ENCODE assay signal across 10 mouse cellular contexts in genomic region chr8:103272305-103273079, GRCm38 (mm10).
DNase-seq lines count a peak whose midpoint lies in the region; ATAC-seq and TF ChIP-seq lines count a peak whose summit lies in the region.
"Had no signal": no experiment of that assay in that cellular context is flagged by ENCODE, and none has a peak within 500 bp of the region (broad histone marks: within the 10 kb centered on the region; RNA-seq: fewer than 3 reads in every experiment).

No protein-coding gene starts in this region.

- H3K9me3 ChIP-seq in heart, embryonic 15.5 days (replicated peaks): no peaks in the 10 kb centered on the region
- H3K9me3 ChIP-seq in hindbrain, embryonic 13.5 days: no peaks in the 10 kb centered on the region
- H3K9me3 ChIP-seq in stomach, postnatal 0 days (ENCODE audit: control insufficient read depth, low read length): no peaks in the 10 kb centered on the region

- H3K27me3 ChIP-seq in heart, embryonic 15.5 days: no peaks in the 10 kb centered on the region
- 0 out of 2 replicates have a peak, but pooled peaks cover 3% of the 10 kb centered on the region for H3K27me3 ChIP-seq in hindbrain, embryonic 13.5 days
- H3K27me3 ChIP-seq in stomach, postnatal 0 days (ENCODE audit: control insufficient read depth, insufficient read depth, low read length): no peaks in the 10 kb centered on the region
- H3K27me3 ChIP-seq in kidney, adult 2 months (replicated peaks; ENCODE audit: control insufficient read depth, insufficient read depth, low read length): no peaks in the 10 kb centered on the region
- H3K27me3 ChIP-seq: CH12.LX had no signal

- 0 out of 2 replicates have a peak overlapping the region, but pooled peaks have one; percentile 42 for H3K27ac ChIP-seq in heart, embryonic 15.5 days
- H3K27ac ChIP-seq in hindbrain, embryonic 13.5 days: peak overlapping the region; percentile 60
- peak overlapping the region; percentile 14 for H3K27ac ChIP-seq in stomach, postnatal 0 days (replicated peaks)
- no peak overlapping the region for H3K27ac ChIP-seq in kidney, adult 2 months (ENCODE audit: insufficient read depth, low read depth, low read length)
- H3K27ac ChIP-seq: liver, embryonic 14.5 days had no signal

- TF ChIP-seq CTCF in stomach, postnatal 0 days (IDR thresholded peaks at IDR 0.05; ENCODE audit: low read depth): no peak
- TF ChIP-seq CTCF in kidney, adult 2 months (conservative IDR thresholded peaks at IDR 0.05; ENCODE audit: insufficient read depth, insufficient read length, low read depth, low read length): no peak

- WGBS in heart, embryonic 15.5 days: 40% methylated on average over 5 of the region's 5 CpGs
- 6% methylated on average over 5 of the region's 5 CpGs for WGBS in hindbrain, embryonic 13.5 days
- WGBS in stomach, postnatal 0 days: 19% methylated on average over 5 of the region's 5 CpGs
- WGBS in kidney, adult 2 months: 39% methylated on average over 5 of the region's 5 CpGs

- no peak overlapping the region for H3K4me3 ChIP-seq in heart, embryonic 15.5 days
- H3K4me3 ChIP-seq in hindbrain, embryonic 13.5 days: no peak overlapping the region
- no peak overlapping the region for H3K4me3 ChIP-seq in stomach, postnatal 0 days (ENCODE audit: low read depth, low read length)
- no peak overlapping the region for H3K4me3 ChIP-seq in kidney, adult 2 months (ENCODE audit: insufficient read depth, low read depth, low read length)

- H3K4me1 ChIP-seq in heart, embryonic 15.5 days (replicated peaks): no peaks in the 10 kb centered on the region
- H3K4me1 ChIP-seq in hindbrain, embryonic 13.5 days (replicated peaks): peaks cover 16% of the 10 kb centered on the region
- no peaks in the 10 kb centered on the region for H3K4me1 ChIP-seq in stomach, postnatal 0 days (replicated peaks; ENCODE audit: control insufficient read depth, insufficient read depth)
- H3K4me1 ChIP-seq in kidney, adult 2 months (ENCODE audit: control insufficient read depth, insufficient read depth, low read length): no peaks in the 10 kb centered on the region

- DNase-seq in heart, adult 8-10 months (ENCODE audit: low spot score): no peak
- peak; percentile 50 for DNase-seq in embryo, embryonic 10.5 days (ENCODE audit: low spot score)
- peak; percentile 25 for DNase-seq in mesoderm, embryonic 11.5 days (ENCODE audit: low read depth, low spot score)
- DNase-seq in stomach, postnatal 0 days (ENCODE audit: low spot score): no peak
- DNase-seq in adrenal gland, adult (ENCODE audit: inconsistent age in 2 of 2, low spot score in 1 of 2): no peak
- DNase-seq in kidney, adult 2 months: no peak

- no peak; the same call in 1 of the 2 replicates for ATAC-seq in heart, embryonic 15.5 days (replicated peaks; ENCODE audit: insufficient number of reproducible peaks, insufficient read depth, low FRiP score, low read depth)
- ATAC-seq in hindbrain, embryonic 13.5 days (ENCODE audit: low FRiP score): peak; percentile 88
- ATAC-seq in stomach, postnatal 0 days (ENCODE audit: low FRiP score, low TSS enrichment): 0 out of 2 replicates have a peak, but pooled peaks have one; percentile 26

- no peak overlapping the region for H3K4me2 ChIP-seq in heart, embryonic 15.5 days
- no peak overlapping the region for H3K4me2 ChIP-seq in hindbrain, embryonic 13.5 days
- H3K4me2 ChIP-seq in stomach, postnatal 0 days (replicated peaks; ENCODE audit: low read depth): no peak overlapping the region

- TF ChIP-seq POLR2A in kidney, adult 2 months (IDR thresholded peaks at IDR 0.05; ENCODE audit: low read depth, low read length): no peak

- TF ChIP-seq EP300 in stomach, postnatal 0 days (optimal IDR thresholded peaks at IDR 0.05): no peak

- no peak overlapping the region for H3K9ac ChIP-seq in heart, embryonic 15.5 days
- no peak overlapping the region for H3K9ac ChIP-seq in hindbrain, embryonic 13.5 days
- H3K9ac ChIP-seq in stomach, postnatal 0 days (ENCODE audit: low read length): no peak overlapping the region
- H3K9ac ChIP-seq: liver, embryonic 14.5 days had no signal

- H3K36me3 ChIP-seq in heart, embryonic 15.5 days: no peaks in the 10 kb centered on the region
- H3K36me3 ChIP-seq in hindbrain, embryonic 13.5 days: no peaks in the 10 kb centered on the region
- no peaks in the 10 kb centered on the region for H3K36me3 ChIP-seq in stomach, postnatal 0 days (ENCODE audit: control insufficient read depth, insufficient read depth, low read length)
- no peaks in the 10 kb centered on the region for H3K36me3 ChIP-seq in kidney, adult 2 months (ENCODE audit: control insufficient read depth, insufficient read depth, low read length)

Comparison
In these comparisons a context has a peak if more than half of its experiments do, and no peak if none do; other contexts are left out.
1. DNase-seq: peak in embryo, embryonic 10.5 days (single experiment) and mesoderm, embryonic 11.5 days (single experiment); none in heart, adult 8-10 months (single experiment), stomach, postnatal 0 days (single experiment), adrenal gland, adult (0 of 2) and kidney, adult 2 months (single experiment).